Mouse (Mus musculus) MEL (cell line): ENCODE measurements around the gene Srp72.
A peak's percentile ranks its signal among the peaks of the same experiment; 100 is the strongest.

Source experiments
- CTCF ChIP-seq, 3 experiments: IDR thresholded peaks in 2 of 3; conservative IDR thresholded peaks in 1 of 3; 2 replicates each; pipeline ENCODE4 v1.5.1; 2011 to 2012; ENCODE audit warnings: low read length in 3 of 3, low read depth in 2 of 3, mild to moderate bottlenecking in 2 of 3, improper control_type of control experiment in 1 of 3, inconsistent platforms in 1 of 3, mixed read lengths in 1 of 3, moderate library complexity in 1 of 3; ENCODE audit not compliant: control insufficient read depth in 1 of 3, insufficient read depth in 1 of 3, poor library complexity in 1 of 3, severe bottlenecking in 1 of 3
- GATA1 ChIP-seq: IDR thresholded peaks from 2 replicates; pipeline ENCODE4 v1.6.1; 2011; ENCODE audit warnings: low read depth, low read length, improper control_type of control experiment
- HCFC1 ChIP-seq: IDR thresholded peaks from 2 replicates; pipeline ENCODE4 v1.6.1; 2012; ENCODE audit warnings: low read depth, mild to moderate bottlenecking, inconsistent platforms, low read length, improper control_type of control experiment, moderate library complexity
- MEF2A ChIP-seq: IDR thresholded peaks from 2 replicates; pipeline ENCODE4 v1.6.1; 2014; ENCODE audit warnings: low read depth, mild to moderate bottlenecking, inconsistent platforms, low read length, improper control_type of control experiment; ENCODE audit not compliant: poor library complexity, insufficient replicate concordance, severe bottlenecking; ENCODE audit errors: extremely low read depth
- NRF1 ChIP-seq: IDR thresholded peaks from 2 replicates; pipeline ENCODE4 v1.6.1; 2014; ENCODE audit warnings: low read depth, mild to moderate bottlenecking, inconsistent platforms, low read length, improper control_type of control experiment, moderate library complexity; ENCODE audit not compliant: poor library complexity, insufficient read depth, severe bottlenecking
- POLR2A ChIP-seq, 2 experiments: IDR thresholded peaks; 2 replicates each; pipeline ENCODE4 v1.6.1; 2011 to 2012; ENCODE audit warnings: low read length in 2 of 2, mild to moderate bottlenecking in 2 of 2, control low read depth in 1 of 2, improper control_type of control experiment in 1 of 2, low read depth in 1 of 2, moderate library complexity in 1 of 2; ENCODE audit not compliant: control insufficient read depth in 1 of 2, insufficient read depth in 1 of 2, poor library complexity in 1 of 2
- RAD21 ChIP-seq: IDR thresholded peaks from 2 replicates; pipeline ENCODE4 v1.6.1; 2011; ENCODE audit warnings: mild to moderate bottlenecking, low read depth, low read length, improper control_type of control experiment
- TCF12 ChIP-seq: IDR thresholded peaks from 2 replicates; pipeline ENCODE4 v1.6.1; 2014; ENCODE audit warnings: low read depth, mild to moderate bottlenecking, inconsistent platforms, low read length, improper control_type of control experiment, moderate library complexity
- UBTF ChIP-seq: IDR thresholded peaks from 2 replicates; pipeline ENCODE4 v1.6.1; 2012; ENCODE audit warnings: low read depth, mild to moderate bottlenecking, inconsistent platforms, low read length, improper control_type of control experiment, moderate library complexity, borderline replicate concordance; ENCODE audit not compliant: insufficient read depth
- USF1 ChIP-seq: IDR thresholded peaks from 2 replicates; pipeline ENCODE4 v1.6.1; 2014; ENCODE audit warnings: low read depth, mild to moderate bottlenecking, inconsistent platforms, low read length, improper control_type of control experiment, moderate library complexity
- USF2 ChIP-seq, 2 experiments: IDR thresholded peaks; 2 replicates each; pipeline ENCODE4 v1.6.1; 2011 to 2012; ENCODE audit warnings: improper control_type of control experiment in 2 of 2, low read length in 2 of 2, borderline replicate concordance in 1 of 2, inconsistent platforms in 1 of 2, low read depth in 1 of 2, mild to moderate bottlenecking in 1 of 2; ENCODE audit not compliant: insufficient read depth in 1 of 2
- ZC3H11A ChIP-seq: IDR thresholded peaks from 2 replicates; pipeline ENCODE4 v1.6.1; 2012; ENCODE audit warnings: low read depth, mild to moderate bottlenecking, inconsistent platforms, low read length, improper control_type of control experiment
- ZNF384 ChIP-seq: IDR thresholded peaks from 2 replicates; pipeline ENCODE4 v1.6.1; 2012; ENCODE audit warnings: low read depth, mild to moderate bottlenecking, inconsistent platforms, low read length, improper control_type of control experiment

- TF ChIP-seq NRF1 (no peak), CTCF (IDR thresholded peaks at IDR 0.05 in 2 of 3, conservative IDR thresholded peaks at IDR 0.05 in 1 of 3; ENCODE audit: control insufficient read depth in 1 of 3, insufficient read depth in 1 of 3, low read depth in 2 of 3, low read length in 3 of 3, poor library complexity in 1 of 3, severe bottlenecking in 1 of 3) (no peak), RAD21 (no peak), GATA1 (peak; percentile 88), USF2 (IDR thresholded peaks at IDR 0.05; ENCODE audit: borderline replicate concordance in 1 of 2, insufficient read depth in 1 of 2, low read depth in 1 of 2, low read length in 2 of 2) (no peak), TCF12 (peak; percentile 86), ZC3H11A (no peak), UBTF (no peak), USF1 (no peak), POLR2A (IDR thresholded peaks at IDR 0.05; ENCODE audit: control insufficient read depth in 1 of 2, insufficient read depth in 1 of 2, low read depth in 1 of 2, low read length in 2 of 2, poor library complexity in 1 of 2) (no peak), MEF2A (0 out of 2 replicates have a peak, but pooled peaks have one; percentile 15), HCFC1 (0 out of 2 replicates have a peak, but pooled peaks have one; percentile 16), ZNF384 (no peak)
Measured at GRCm38 (mm10) chr5:76993174-76993814, 18.8 kb downstream of the Srp72 start.
